Mouse (Mus musculus) CD4-positive, CD25-positive, alpha-beta regulatory T cell, adult 4 months (primary cell): ENCODE data around the gene Cd3e. TPM values are rescaled to one million over a fixed set of nuclear protein-coding genes. Genes with fewer than 3 reads are reported as not detected.

Experiments used
- ATAC-seq: one replicate; pipeline ENCODE4 v1.8.0; 2017
- polyA plus RNA-seq, 2 experiments: library from polyadenylated mRNA; unstranded; fragments of 100-300 nt; shearing (Covaris generic); gene quantifications; one replicate each; pipeline ENCODE4 v1.2.1; 2017

Cd3e gene
- polyA plus RNA-seq, 2 experiments from 2014 or later, result 1,413 to 1,834 TPM

DNA sequence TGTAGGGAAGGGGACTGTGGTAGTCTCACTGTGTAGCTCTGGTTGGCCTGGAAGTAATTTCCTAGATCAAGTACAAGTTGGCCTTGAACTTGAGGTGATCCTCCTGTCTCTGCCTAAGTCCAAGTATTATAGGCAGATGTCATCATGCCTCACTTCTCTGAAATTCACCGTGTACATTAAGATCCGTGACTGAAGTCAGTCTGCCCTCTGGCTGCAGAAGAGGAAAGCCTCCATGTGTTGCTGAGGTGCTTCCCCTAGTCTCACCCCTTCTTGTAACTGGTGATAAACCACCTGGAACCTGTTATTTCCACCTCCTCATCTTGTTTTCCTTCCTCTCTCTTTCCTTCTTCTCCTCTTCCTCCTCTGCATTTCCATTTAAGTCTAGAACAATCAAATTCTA is 5.5 kb upstream of the Cd3e start:
- peak; percentile 71 for ATAC-seq

DNA sequence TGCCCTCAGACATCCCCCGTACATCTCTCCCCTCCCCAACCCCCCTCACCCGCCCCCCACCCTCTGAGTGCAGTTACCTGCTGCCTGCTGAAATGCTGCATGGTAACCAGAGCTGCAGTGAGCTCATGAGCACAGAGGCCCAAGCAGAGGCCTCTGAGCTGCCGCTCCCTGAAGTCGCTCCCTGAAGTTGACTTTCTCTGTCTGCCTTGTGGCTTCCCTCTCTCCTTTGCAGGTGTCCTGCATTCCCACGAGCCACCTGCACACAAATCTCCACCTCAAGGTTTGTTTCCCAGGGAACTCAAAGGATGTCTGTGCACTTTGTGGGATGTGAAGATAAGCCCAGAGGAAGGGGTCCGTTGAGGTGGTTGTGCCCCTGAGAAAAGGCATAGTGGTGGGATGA is 1.9 kb upstream of the Cd3e start:
- no peak for ATAC-seq

DNA sequence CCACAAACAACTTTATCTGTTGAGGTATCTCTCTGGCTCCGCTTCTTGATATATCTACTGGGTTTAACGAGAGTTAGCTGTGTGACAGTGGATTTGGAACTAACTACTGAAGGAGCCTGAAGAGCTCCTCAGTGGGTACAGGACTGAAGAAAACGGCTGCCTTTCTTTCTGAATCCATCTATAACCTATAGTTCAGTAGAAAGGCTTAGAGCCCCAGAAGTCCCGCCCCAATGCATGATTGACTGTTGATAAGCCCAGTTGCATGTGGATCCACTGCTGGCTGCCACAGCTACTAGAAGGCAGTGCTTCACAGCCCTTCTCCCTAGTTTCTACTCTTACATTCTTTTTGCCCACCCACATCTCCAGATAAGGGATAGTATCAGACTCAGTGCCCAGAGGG is 1.0 kb upstream of the Cd3e start:
- peak; percentile 50 for ATAC-seq

DNA sequence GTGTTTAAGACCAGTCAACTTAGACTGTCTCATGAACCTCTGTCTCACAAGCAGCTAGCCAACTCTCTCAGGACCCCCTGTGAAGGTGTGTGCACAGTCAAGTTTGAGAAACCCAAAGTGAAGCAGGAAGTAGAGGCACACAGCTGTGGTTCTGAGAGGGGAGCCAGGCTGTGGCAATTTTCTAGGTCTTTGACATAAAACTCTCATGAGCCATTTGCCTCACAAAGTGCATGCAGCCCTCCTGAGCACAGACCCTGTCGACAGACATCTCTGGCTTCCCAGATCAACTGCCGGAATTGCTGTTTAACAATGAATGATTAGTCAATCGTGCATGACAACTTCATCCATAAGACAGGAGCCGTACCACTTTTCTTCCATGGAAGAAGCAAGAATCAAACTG is 1.1 kb downstream of the Cd3e start:
- no peak for ATAC-seq

DNA sequence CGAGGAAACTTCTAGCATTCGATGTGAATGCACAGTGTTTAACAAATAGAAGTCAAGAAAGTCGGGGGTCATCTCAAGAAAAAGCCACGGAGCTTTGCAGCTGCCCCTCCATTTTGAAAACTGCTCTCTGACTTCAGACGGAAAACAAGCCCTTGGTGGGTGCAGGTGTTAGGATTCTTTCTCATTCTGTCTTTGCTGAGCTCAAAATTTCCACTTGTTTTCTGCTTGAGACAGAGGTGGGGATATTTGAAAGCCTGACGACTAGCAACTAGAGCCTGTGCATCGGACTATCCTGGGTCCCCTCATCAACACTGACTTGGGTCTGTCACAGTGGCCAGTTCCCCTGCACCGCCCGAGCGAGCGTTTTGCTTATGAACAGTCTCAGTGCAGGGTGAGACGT is 2.0 kb downstream of the Cd3e start:
- ATAC-seq, result no peak

DNA sequence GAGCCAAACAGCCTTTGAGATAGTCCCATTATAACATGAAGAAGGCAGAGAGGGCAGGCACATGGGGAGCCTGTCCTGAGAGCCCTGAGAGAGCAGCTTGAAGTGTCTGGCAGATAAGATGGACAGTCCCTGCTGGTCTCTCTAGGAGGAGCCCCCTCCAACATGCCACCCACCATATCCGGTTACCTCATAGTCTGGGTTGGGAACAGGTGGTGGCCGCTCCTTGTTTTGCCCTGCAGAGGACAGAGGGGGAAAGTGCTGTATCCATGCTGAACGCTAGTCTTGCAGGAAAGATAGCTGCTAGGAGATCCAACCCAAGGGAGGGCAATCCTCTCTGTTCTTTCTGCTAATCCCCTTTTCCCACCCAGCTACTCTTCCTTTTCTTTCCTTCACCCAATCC is 9.2 kb downstream of the Cd3e start:
- ATAC-seq, result no peak

DNA sequence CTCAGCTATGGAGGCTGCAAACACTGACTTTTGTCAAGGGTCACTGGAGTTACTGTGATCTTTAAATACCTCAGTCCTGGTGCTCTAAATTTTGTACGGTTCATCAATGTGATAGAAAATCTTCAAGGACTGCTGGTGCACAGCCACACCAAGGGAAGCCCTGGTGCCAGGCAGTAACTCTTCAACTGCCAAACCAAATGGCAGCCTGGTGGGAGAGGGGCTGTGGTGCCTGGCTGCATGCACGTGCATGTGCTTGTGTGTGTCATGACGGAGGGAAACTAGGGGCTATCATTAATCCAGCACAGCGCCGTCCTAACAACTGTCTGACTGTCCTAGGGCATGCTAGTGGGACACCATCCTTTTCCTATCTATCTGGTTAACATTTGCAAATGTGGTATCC is 9.7 kb downstream of the Cd3e start:
- no peak for ATAC-seq

DNA sequence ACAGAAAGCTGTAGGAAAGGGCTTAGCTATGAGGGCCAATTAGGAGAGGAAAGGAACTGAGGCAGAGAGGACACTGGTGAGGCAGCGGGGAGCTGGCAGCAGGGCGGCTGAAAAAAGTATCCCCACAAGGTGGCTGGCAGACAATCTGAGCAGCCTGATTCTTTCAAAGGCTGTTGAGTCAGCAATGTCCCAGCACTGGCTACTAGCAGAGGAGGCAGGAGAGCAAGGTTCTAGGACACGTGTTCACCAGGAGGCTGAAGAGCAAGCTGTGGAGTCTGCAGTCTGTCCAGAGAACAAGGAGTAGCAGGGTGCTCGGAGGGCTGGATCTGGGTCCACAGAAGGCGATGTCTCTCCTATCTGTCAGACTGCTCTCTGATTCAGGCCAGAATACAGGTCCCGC is 10.3 kb downstream of the Cd3e start:
- ATAC-seq, result peak; percentile 25

DNA sequence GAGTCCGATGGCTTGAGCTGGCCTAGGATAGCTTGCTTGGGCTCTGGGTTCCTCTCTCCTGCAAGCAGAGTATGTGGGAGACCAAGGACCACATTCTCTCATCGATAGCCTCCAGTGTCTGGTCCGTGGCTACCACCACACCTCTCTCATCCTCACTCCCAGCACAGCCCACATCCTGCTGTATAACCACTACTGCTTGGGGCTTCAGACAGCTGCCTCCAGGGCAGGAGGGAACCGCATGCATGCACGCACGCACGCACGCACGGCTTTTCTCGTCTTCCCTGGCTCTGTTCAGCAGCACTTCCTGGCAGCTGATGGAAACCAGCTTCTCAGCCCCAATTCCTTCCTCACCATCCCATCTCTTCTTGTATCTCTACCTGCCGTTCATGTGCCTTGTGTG is 11.3 kb downstream of the Cd3e start:
- peak; percentile 75 for ATAC-seq

DNA sequence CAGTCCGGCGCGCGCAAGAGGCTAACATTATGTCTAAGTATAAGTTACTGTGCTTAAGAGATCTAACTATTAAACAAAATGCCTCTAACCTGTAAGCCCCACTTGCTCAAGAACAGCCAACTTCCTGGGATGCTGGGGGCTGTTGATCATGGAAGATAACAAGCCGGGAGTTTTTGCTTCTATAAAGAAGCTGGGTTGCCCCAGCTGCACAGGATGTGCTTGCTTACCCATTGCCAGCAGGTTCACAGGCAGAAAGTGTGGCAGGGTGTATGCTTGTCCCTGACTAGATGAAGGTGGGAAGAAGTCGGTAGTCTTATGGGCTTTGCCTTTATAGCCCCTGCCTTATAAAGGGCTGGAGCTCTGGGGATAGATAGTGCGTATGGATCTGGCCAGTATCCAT is 12.8 kb downstream of the Cd3e start:
- ATAC-seq, result peak; percentile 27

DNA sequence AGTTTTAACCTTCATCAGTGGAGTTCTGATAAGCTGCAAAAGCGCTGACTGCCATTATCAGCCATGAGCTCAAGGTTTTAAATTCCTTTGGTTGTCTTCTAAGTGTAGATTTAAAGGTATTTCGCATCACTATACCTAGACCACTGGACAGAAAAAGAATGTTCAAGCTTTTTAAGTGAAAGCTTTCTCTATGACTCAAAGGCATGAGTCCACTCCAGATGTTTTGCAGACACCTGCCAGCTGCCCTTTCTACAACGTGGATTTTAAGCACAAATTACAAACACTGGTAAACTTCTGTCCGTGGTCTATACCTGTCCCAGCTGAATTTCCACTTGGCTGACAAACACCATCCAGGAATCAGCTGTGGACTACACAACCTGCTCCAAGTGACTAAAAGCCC is 14.5 kb downstream of the Cd3e start:
- ATAC-seq, result no peak

DNA sequence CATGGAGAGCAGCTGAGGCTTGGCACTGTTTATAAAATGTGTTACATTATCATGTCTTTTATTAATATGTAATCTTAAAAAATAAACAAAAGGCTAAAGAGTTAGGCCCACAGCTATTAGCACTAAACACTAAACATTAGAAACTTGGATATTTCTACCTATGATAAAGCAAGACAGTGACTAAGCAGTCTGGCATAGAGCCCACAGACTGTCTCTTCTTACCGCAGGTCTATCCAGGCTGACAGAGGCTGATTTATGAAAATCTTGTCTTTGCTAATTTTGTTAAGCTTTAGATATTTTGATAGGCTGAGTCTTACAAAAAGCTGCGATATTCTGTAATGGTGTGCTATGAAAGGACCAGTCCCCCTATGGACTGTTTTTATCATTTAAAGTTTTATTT is 16.2 kb downstream of the Cd3e start:
- no peak for ATAC-seq

DNA sequence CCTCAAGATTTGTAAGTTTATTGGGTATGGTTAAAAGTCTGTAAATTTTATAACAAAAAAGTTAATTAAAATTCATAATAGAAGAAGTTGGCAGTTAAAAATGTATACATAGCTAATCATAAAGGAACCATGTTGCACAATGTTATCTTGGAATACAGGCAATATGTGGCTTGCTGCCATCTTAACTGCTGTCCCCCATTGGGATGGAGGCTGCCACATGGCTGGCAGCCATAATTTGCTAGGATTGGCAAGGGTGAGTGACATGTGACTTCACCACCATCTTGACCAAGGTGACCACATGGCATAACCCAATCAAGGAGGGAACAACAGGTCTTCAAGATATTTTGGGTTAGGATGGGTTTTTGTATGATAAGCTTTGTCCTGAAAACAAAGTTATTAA is 17.2 kb downstream of the Cd3e start:
- no peak for ATAC-seq

DNA sequence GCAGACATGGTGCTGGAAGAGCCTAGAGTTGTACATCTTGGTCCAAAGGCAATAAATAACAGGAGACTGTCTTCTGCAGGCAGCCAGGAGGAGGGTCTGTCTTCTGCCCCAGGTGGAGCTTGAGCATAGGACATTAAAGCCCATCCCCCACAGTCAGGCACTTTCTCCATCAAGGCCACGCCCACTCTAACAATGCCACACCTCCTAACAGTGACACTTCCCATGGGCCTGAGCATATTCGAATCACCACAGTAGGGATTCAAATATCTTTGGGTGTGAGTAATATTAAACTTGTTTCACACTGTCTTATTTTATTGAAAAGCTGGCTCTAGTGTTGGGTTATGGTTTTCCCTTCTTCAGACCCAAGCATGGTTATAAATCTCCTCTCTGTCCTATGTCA is 17.6 kb downstream of the Cd3e start:
- no peak for ATAC-seq

DNA sequence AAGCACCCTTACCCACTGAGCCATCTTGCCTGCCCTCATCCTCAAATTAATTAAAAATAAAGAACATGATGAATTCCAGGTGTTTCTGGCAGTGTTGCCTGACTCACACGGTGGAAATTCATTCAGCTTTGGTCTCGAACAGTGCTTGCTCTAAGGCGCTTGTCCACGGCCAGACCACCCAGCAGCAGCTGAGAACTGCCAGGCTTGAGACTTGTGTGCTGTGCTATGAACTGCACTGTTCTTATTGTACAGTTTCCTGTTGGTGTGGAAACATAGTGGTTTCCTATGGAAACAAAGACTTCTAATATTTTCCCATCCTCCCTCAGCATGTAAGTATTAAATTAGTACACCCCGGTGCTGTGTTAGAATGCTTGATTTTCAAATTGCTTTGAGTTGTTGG is 22.5 kb downstream of the Cd3e start:
- peak; percentile 48 for ATAC-seq

DNA sequence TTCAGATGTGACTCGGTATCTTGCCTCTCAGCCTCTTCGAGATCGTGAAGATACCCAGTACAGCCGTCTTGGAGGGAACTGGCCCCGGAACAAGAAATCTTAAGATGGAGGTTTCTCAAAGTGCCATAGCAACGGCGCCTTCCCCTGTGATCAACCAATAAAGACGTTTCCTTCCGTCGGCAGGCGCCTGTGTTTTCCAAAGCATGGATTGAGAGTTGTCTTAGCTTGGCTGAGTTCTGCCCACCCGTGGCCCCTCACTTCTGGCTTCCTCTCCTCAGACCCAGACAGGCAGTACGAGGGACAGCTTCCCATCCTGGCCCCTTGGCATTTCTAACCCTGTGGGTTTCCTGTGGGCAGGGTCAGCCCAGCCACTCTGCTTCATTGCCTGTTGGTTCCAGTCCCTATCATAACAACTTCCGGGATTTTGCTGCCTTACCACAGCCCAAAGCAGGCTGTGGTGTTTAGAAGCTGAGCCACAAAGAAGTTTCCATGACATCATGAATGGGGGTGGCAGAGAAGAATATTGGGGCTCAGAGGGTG is 23.1 kb downstream of the Cd3e start:
- ATAC-seq, result peak; percentile 83

DNA sequence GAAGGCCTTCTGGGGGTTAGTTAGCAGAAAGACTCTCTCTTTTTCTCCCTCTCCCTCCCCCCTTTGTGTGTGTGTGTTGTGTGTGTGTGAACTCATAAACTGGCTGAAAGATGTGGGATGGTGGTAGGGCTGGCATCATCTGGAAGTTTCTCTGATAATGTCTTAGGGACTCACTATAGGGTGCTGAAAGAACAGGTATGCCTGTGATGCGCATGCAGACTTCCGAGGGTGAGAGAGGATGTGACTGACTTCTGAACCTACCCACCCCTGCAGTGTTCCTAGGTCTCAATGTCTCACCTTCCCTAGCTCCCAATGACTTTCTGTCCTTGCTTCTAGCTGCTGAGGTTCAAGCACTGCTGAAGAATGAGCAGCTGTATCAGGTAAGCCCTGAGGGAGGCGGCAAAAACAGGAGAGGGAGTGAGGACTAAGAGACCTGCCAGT is 23.7 kb downstream of the Cd3e start:
- peak; percentile 17 for ATAC-seq

DNA sequence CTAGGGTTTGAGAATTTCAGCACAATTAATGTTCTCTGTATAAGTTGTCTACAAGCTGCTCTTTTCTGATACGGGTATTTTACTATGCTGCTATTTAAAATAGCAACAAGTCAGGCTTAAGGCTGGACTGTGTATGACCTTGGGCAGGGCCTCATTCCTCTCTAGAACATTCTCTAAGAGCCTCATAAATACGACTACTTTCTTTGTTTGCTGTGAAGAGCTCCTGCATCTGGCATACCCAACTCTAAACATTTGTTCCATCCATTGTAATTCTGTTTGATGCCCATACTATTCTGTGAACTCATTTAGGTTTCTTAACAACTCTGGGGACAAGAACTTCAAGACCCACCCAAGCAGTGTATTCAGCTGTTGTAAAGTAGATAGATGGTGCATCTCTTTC is 26.4 kb downstream of the Cd3e start:
- ATAC-seq, result no peak

DNA sequence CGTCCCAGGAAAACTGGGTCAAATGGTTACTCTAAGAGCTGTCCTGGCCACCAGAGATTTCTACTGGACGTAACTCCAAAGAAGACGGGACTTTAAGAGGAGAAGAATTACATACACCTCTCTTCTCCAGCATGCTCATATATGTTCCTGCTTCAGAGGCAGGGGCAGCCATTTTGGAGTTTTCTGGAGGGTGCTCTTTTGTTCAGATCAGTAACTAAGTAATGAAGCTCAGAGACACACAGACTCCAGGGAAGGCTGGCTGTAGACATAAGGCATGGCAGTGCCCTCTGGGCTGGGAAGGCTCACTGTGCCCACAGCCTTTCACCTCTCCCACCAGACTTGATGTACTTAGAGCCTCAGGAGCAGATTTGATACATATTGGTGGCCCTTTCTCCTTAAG is 26.9 kb downstream of the Cd3e start:
- ATAC-seq, result no peak

DNA sequence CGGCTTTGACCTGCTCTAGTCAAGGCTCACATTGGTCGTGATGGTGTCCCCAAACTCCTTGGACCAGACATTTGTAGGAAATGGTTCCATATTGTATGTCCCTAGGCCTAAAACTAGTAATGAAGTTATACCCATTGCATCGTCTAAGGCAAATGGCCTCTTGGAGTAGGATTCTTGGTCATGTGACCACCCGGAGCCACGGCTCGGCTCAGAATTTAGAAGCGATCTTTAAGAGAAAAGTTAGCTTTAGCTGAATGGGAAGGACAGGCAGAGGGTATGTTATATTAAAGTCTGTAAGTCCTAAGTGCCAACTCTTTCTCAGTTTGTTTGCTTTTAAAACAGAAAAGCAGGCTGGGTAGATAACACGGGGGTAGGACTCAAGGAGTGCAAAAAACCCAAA is 27.3 kb downstream of the Cd3e start:
- no peak for ATAC-seq

DNA sequence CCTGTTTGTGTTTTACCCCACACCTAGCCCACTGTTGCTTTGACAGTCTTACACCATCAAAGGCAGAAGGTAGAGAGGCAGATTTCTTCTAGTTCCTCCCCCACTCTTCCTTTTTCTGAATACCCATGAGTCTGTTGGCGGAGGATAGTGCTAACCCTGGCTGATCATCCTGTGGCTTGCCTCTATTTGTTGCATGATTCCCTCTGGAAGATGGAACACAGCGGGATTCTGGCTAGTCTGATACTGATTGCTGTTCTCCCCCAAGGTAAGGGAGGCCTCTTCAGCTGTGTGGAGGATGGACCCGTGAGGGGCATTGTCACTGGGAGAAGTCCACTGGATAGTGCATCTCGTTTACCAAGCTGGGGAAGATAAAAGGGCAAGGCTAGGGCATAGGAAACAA is 27.8 kb downstream of the Cd3e start, which contains the start of gene Cd3d:
Gene Cd3d, plus strand, starts transcription at position 111 of the 400 bp plus-strand sequence.
- peak; percentile 31 for ATAC-seq

DNA sequence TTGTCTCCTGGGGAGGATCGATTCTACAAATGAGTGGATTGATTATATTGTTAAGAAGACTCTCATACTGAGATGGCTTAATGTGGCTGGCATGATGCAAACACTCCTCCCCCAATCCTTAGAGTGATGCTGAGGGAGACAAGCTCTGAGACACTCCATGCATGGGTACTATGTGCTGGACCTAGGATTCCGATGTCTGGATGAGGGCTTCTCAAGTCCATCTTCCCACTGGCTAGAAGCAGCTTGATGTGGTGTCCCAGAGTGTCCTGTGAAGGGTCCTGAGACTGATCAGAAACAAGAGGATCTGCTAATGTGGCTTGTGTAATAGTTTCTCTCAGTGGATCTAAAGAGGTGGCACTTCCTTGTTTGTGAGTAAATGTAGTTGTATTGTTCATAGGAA is 28.3 kb downstream of the Cd3e start:
- no peak for ATAC-seq

DNA sequence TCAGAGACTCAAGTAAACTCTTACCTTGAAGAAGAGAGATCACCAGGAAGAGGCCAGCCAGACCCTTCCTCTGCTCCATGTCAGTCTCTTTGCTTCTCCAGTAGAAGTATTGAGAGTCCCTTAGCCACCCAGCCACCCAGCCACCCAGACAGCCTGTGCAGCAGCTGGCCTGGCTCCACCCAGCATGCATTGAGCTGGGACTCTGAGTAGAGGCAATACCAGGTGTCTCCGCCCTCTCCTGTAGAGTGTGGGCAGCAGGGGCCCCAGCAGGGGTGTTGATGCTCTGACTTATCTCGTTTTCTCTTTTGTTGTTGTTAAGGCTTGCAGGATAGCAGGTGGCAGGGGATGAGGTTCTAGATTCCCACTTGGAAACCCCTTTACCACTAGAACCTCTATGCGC is 29.2 kb downstream of the Cd3e start, which contains the start of gene Cd3g:
Gene Cd3g, minus strand, starts transcription at position 190 of the 400 bp plus-strand sequence.
- ATAC-seq, result peak; percentile 89

DNA sequence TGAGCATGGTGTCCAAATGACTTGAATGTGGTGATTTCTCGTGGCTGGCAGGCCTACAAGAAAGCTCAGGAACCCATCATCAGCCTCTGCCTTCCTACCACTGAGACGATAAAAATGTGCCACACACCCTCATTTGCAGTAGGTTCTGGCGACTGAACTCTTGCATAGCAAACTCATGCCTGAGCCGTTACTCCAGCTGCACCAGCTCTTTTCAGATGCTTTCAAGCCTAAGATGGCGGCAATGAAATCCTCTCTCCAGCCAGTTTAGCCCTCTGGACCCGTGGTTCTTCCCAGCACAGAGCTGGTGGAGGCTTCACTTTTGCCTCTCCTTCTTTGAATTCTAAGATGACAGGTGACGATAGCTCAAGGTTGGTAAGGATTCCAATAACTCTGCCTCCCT is 29.6 kb downstream of the Cd3e start:
- no peak for ATAC-seq

DNA sequence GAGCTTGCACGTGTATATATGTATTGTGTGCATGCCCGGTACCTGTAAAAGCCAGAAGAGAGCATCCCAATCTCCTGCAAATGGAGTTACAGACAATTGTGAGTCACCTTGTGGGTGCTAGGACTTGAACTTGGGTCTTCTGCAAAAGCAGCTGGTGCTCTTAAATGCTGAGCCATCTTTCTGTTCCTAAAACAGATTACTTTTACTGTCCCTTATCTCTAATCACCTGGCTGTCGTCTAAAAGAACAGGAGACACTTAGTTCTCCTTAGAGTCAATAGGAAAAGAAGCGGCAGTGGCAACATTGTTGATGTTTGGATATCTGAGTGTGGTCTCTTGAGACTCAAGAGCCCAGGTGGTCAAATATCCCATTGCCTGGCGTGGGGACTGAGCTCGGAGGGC is 31.6 kb downstream of the Cd3e start:
- no peak for ATAC-seq

DNA sequence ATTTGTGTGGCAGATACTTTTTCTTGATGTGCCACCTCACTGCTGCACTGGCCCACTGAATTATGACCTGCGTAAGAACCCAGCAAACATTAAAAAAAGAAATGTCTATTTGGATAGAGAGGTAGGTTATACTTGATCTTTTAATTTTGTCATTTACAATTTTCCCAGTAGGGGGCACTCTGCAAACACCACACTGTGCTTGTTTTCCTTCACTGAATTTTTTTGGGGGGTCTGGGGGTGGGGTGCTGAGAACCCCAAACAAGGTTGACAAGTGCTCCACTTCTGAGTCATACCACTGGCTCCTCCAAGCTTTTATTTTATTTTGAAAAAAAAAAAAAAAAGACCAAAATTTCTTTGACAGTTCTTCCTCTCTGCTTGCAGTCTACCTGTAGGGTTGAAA is 40.0 kb downstream of the Cd3e start:
- ATAC-seq, result no peak
